Mouse (Mus musculus): ENCODE measurements around the gene Sprr1b.

Sprr1b gene

DNA sequence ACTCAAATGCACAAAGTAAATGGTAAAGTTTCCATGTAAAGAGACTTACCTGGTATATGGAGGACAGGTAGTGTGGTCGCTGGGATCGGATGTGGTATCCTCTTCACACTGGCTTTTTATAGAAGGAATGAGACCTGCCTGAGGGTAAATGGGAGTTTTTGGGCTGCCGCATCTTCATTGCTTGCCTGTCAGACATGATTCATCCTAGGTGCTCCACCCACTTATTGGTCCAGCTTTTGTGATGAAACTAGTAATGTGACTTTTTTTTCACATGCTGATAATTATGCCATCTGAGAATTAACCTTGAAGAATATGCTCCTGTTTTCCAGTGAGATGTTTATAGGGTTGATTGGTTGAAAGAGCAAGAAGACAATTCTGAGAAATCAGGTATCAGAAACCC lies at the start of gene Sprr1b:
Sprr1b (minus strand) TSS at position 101 of the 400 bp plus-strand sequence.
- DNase-seq: no peak

DNA sequence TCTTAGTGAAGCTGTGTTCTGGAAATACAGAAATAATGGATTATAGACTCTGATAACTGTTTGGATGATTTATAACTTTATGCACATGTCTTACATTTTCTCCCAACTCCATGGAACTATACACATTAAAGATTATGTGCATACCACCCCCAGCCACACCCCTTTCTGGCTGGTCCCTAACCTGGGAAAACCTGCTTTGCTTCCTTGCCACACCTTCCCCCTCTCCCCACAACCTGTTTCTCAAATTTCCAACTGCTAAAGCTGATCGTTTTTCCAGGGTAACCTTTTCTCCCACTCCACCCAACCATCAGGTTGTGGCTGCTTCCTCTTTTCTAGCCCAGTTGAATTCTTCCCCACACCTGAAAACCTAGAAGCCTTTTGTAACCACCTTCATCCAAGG lies 47.7 kb upstream of the Sprr1b start:
- DNase-seq: no peak

DNA sequence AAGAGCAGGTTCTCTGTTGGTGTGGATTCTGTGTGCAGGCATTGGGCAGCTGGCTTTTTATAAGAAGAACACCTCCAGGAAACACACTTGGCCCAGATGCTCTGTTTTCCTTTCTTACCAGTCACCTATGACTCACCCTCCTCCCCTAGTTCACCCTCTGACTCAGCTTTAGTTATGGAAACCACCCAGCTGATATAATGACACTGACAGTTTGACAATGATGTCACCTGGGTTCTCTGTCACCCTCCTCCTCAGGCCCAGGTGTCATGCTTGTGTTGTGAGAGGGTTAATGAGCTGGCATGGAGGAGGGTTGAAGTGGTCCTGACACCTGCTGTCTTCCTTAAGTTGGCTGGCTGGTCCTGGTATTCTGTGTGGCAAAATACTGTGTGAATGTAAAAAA lies 47.3 kb upstream of the Sprr1b start, which contains the start of gene Sprr1a:
Sprr1a (minus strand) TSS at position 33 of the 400 bp plus-strand sequence.
- DNase-seq: no peak

DNA sequence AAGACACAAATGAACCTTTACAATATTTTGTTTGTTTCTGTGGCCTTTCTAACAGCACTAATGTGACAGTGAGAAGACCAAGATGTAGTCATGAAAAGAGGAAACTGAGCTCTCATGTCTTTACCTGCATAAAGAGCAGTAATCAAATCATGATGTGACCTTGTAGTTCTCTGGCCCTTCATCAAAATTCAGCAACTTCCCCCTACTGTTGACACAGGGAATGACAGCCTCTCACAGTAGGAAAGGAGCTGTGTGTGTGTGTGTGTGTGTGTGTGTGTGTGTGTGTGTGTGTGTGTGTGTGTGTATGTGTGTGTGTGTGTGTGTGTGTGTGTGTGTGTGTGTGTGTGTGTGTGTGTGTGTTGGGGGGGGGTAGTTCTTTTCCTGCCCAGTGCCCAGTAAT lies 42.7 kb upstream of the Sprr1b start:
- DNase-seq: peak; percentile 9

DNA sequence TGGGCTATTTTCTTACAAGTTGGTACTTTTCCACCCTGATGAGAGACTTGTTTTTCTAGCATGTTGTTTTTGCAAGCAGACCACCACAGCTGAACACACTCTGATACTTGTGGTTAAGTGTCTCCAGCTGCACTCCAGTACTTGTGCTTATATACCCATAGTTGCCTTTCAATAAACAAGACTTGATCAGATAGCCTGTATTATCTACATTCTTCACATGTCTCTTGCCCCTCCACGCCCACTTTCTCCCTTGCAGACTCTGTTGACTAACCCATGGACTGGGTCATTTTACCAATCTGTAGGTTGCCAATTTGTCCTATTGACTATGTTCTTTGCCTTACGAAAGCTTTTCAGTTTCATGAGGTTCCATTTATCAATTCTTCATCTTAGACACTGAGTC lies 31.5 kb upstream of the Sprr1b start:
- DNase-seq: no peak

DNA sequence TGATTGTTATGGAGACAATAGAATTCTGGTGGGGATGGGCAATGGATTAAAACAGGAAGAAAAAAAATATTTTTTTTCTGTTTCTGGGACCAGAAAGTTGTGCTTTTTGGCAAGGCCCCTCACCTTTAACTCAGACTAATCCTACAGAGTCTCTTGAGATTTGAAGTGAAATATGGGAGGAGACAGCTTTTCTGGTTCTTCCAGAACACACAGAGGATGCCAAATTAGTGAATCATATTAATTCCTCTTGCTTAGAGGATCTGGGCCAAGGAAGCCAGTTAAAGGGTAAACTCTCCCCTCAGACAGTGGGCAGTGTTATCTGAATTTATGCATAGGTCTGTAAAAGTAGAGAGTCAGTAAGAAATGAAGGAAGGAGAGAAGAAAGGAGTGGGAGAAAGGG lies 28.8 kb upstream of the Sprr1b start:
- no peak for DNase-seq

DNA sequence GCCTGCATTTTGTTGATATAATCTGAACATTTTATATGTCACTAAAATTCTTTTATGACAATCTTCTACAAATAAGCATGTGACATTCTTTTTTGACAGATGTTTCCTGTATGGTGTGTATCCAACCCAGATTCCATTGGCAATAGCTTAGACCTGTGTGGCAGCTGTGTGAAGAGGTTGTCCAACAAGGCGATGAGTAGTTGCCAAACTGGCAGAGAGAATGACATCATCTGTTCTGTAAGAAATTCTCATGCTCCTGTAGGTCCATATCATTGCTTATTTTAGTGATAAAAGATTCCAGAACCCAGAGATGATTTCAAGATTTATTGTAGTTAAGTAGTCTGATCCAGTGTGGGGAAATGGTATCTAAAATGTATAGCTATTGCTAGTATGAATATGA lies 28.0 kb upstream of the Sprr1b start:
- DNase-seq: no peak

DNA sequence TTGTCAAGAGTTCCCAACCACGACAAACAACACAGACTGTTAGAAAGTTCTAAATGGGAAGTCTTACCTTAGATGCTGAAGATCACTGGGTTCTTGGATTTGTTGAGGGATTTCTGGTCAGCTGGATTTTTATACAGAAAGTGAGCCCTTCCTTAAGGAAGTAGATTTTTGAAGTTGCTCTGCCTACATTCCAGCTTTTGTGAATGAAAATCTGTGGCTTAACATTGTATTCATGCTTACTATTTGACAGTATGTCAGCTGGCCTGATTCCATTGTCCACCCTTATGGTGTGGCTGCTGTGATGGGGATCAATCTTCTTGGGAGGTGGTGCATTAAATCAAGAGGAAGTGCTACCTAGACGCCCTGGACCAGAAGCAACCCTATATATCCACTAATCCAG lies 20.0 kb upstream of the Sprr1b start, which contains the start of gene Sprr3:
Sprr3 (minus strand) TSS at position 101 of the 400 bp plus-strand sequence.
- no peak for DNase-seq

DNA sequence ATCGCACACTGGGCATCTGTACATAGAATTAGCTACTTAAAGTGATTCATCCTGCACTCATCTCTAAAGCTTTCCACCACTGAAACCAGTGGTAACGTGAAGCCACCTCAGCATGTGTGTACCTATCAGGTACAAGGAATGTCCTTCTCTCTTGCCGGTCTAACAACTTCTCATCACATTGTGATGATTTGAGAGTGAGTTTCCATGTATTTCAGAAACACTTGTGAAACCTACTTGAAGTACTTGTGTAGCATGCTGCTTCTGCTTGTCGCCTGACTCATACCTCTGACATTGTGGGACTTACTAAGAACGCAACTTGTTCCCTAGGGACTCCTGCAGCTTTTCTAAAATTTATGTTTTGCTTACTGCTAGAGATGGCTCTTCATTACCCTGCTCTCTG lies 16.6 kb upstream of the Sprr1b start:
- no peak for DNase-seq

DNA sequence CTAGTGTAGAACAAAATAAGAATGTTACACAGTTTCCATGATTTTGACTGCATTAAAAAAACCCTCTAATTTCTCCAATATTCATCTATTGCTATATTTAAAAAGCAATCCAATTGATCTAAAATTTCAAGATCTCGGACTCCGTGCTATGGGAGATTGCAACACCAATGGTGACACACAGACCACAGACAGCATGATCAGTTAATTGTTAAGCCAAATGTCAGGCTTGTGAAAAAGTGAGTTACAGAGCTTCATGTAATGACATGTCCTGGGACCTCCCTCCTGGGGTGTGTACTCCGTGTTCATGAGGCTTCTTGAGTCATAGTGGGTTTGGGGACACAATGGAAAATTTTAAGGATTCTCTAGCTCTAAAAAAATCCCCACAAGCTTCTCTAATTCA lies 1.6 kb upstream of the Sprr1b start:
- DNase-seq: no peak

DNA sequence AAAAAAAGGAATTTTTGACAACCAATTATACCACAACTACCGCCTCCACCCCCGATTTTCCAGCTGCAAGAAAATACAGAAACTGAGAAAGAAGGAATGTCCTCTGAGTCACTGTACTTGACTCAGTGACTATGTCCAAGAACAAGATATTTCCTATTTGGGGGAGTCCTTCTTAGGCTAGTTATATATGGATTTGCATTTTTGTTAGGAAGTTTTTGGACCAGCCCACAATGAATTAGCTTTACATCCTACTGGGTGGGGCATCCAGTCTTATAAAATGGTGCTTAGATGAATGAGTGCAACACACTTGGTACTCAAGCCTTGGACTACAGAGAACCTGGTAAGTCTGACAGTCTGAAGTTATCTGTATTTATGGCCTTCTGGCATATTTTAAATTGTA lies 6.3 kb downstream of the Sprr1b start, which contains the start of gene Sprr2k:
Sprr2k (plus strand) TSS at position 301 of the 400 bp plus-strand sequence.
- DNase-seq: no peak

DNA sequence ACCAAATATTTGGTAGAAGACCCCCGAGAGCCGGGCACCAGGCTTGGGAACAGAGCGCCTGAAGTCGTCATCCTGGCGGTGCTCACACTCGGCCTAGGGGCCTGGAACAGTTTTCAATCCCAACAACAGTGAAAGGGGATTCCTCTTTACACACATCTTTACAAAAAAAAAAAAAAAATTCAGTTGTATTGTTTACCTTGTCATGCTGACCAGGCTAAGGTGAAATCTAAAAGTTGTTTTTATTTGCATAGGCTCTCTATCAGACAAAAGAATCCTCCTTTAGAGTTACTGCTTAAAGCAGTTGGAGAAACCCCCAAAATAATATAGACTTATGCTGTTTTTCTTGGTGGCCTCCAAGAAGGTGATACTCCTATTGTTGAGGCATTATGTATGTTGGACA lies 9.3 kb downstream of the Sprr1b start, which contains the start of gene Gm9774:
Gm9774 (minus strand) TSS at position 101 of the 400 bp plus-strand sequence.
- DNase-seq: no peak

DNA sequence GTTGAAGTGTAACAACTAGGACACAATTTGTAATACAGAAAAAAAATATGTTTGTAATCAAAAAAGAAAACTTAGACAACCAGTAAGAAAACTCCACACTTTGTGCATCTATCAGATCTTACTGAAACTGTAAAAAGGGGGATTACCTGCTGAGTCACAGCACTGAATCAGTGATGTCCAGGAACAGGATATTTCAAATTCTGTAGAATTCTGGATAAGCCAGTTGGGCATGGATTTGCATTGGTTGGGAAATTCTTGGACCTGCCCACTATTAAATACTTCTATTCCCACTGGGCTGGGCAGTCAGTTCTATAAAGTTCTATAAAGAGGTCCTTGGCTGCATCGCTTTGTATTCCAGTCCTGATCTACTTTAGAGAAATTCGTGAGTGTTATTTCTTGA lies 20.8 kb downstream of the Sprr1b start, which contains the start of gene Sprr2j-ps:
Sprr2j-ps (plus strand) TSS at position 301 of the 400 bp plus-strand sequence.
- DNase-seq: no peak

DNA sequence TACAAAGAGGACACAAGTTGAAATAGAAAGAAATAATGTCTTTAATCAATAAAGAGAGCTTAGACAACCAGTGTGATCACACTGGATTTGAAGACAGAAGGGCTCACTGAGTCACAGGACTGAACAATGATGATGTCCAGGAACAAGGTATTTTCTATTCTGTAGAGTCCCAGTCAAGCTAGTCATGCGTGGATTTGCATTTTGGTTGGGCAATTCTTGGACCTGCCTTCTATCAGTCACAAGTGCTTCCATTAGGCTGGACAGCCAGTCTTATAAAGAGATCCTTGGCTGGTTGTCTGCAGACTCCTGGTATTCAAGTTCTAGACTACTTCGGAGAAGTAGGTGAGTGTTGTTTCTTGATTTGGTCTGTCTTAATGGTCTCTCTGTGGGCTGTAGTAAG lies 30.9 kb downstream of the Sprr1b start, which contains the start of gene Sprr2i:
Sprr2i (plus strand) TSS at position 301 of the 400 bp plus-strand sequence.
- no peak for DNase-seq

DNA sequence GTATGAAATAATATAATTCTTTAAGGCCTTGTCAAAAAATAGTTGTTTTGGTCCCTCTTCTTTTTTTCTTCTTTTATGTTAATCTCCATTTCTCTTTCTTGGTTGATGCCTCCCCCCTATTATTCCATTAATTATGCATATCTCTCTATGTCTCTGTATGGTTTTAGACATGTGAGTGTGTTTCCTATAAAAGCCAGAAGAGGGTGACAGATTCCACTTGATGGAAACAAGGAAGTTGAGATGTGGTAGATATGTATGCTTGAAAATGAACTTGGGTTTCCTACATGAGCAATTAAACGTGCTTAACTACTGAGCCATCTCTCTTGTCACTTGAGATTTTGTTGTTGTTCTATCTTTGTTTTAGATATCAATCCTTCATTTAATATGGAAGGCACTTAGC lies 44.3 kb downstream of the Sprr1b start:
- no peak for DNase-seq
